Mouse (Mus musculus): ENCODE measurements around the gene Polr3a.
"Not testable (repeated sequence)": the region's sequence is repeated elsewhere in the genome, so short reads cannot be mapped to it uniquely, and the experiment has no call there.

Polr3a gene

GRCm38 (mm10) chr14:24496507-24496906 lies 9.6 kb upstream of the Polr3a start:
- in situ Hi-C loops (cut with MseI, MboI): no loop called here

GRCm38 (mm10) chr14:24493256-24493655 lies 6.4 kb upstream of the Polr3a start:
- in situ Hi-C loops (cut with MseI, MboI): no loop called here

GRCm38 (mm10) chr14:24491266-24491981 lies 4.6 kb upstream of the Polr3a start:
- in situ Hi-C loops (cut with MseI, MboI): no loop called here

- in situ Hi-C loops (cut with MseI, MboI): no loop called here
Measured at GRCm38 (mm10) chr14:24490468-24491265, 3.8 kb upstream of the Polr3a start.

GRCm38 (mm10) chr14:24489772-24490171 lies 2.9 kb upstream of the Polr3a start:
- in situ Hi-C loops (cut with MseI, MboI): not testable (repeated sequence)

- in situ Hi-C loops (cut with MseI, MboI): no loop called here
Measured at GRCm38 (mm10) chr14:24486241-24486767, 554 bp downstream of the Polr3a start.

- in situ Hi-C loops (cut with MseI, MboI): no loop called here
Measured at GRCm38 (mm10) chr14:24468806-24469205, 18.1 kb downstream of the Polr3a start.

- in situ Hi-C loops (cut with MseI, MboI): loop anchor here (5.0 kb wide), 1 partner anchor 1904 kb away; no protein-coding TSS in a partner anchor
Measured at GRCm38 (mm10) chr14:24458191-24458590, 28.7 kb downstream of the Polr3a start.

- in situ Hi-C loops (cut with MseI, MboI): not testable (repeated sequence)
Measured at GRCm38 (mm10) chr14:24443529-24443928, 43.3 kb downstream of the Polr3a start.
